Mouse (Mus musculus) CH12.LX (cell line): ENCODE data around the gene Lin7c. TPM values are rescaled to one million over a fixed set of nuclear protein-coding genes. Genes with fewer than 3 reads are reported as not detected.

ENCODE experiments used
- DNase-seq: peaks from one replicate; pipeline ENCODE4 v3.0.0-alpha.2; 2013; ENCODE audit errors: extremely low read depth
- H3K27ac ChIP-seq: 2 replicates; pipeline ENCODE4 v1.5.1; 2012; ENCODE audit warnings: low read depth, mild to moderate bottlenecking, control low read depth, moderate library complexity; ENCODE audit not compliant: insufficient read depth
- H3K27me3 ChIP-seq: replicated peaks from 2 replicates; pipeline ENCODE3; 2012; ENCODE audit warnings: inconsistent platforms
- H3K36me3 ChIP-seq, 2 experiments: replicated peaks in 1 of 2; 2 replicates each; pipeline versions ENCODE3 to v1.6.1; 2012; ENCODE audit warnings: inconsistent platforms in 1 of 2, low read length in 1 of 2, mild to moderate bottlenecking in 1 of 2, mixed read lengths in 1 of 2, moderate library complexity in 1 of 2; ENCODE audit not compliant: control insufficient read depth in 1 of 2, insufficient read depth in 1 of 2
- H3K4me1 ChIP-seq, 2 experiments: 2 replicates each; pipeline ENCODE4 v1.6.1; 2012; ENCODE audit warnings: inconsistent platforms in 1 of 2, moderate library complexity in 1 of 2; ENCODE audit not compliant: insufficient read depth in 2 of 2, control insufficient read depth in 1 of 2
- H3K4me2 ChIP-seq: 2 replicates; pipeline ENCODE4 v1.6.1; 2012; ENCODE audit warnings: low read depth, mild to moderate bottlenecking, control low read depth; ENCODE audit not compliant: poor library complexity, insufficient read depth, severe bottlenecking
- H3K4me3 ChIP-seq, 3 experiments: fragments of 150-350 bp in 1 of 3; sonication (generic) in 1 of 3; replicated peaks in 1 of 3; 2 replicates each; pipeline versions ENCODE3 to v1.5.1; 2011 to 2012; ENCODE audit warnings: low read depth in 2 of 3, low read length in 2 of 3, mild to moderate bottlenecking in 2 of 3, moderate library complexity in 2 of 3, control low read depth in 1 of 3, improper control_type of control experiment in 1 of 3, inconsistent platforms in 1 of 3, mixed read lengths in 1 of 3; ENCODE audit not compliant: poor library complexity in 1 of 3
- H3K79me2 ChIP-seq: replicated peaks from 2 replicates; pipeline ENCODE4 v1.6.1; 2012; ENCODE audit warnings: mild to moderate bottlenecking, moderate library complexity; ENCODE audit not compliant: control insufficient read depth, poor library complexity, insufficient read depth, severe bottlenecking; ENCODE audit errors: extremely low read depth
- H3K9ac ChIP-seq: 2 replicates; pipeline ENCODE4 v1.6.1; 2012; ENCODE audit warnings: low read depth, mild to moderate bottlenecking, control low read depth, moderate library complexity; ENCODE audit not compliant: insufficient read depth
- H3K9me3 ChIP-seq: replicated peaks from 2 replicates; pipeline ENCODE3; 2012; ENCODE audit warnings: low read length, inconsistent platforms, mixed read lengths
- CHD1 ChIP-seq: IDR thresholded peaks from 2 replicates; pipeline ENCODE4 v1.6.1; 2012; ENCODE audit warnings: low read depth, low read length, improper control_type of control experiment, inconsistent platforms
- JUND ChIP-seq: conservative IDR thresholded peaks from 2 replicates; pipeline ENCODE4 v1.6.1; 2011; ENCODE audit warnings: low read depth, low read length, improper control_type of control experiment
- MAFK ChIP-seq: IDR thresholded peaks from 2 replicates; pipeline ENCODE4 v1.6.1; 2011; ENCODE audit warnings: low read length, improper control_type of control experiment; ENCODE audit not compliant: insufficient replicate concordance
- MAX ChIP-seq: IDR thresholded peaks from 2 replicates; pipeline ENCODE4 v1.6.1; 2011; ENCODE audit warnings: low read length, improper control_type of control experiment
- MAZ ChIP-seq: IDR thresholded peaks from 2 replicates; pipeline ENCODE4 v1.6.1; 2012; ENCODE audit warnings: low read depth, mild to moderate bottlenecking, inconsistent platforms, low read length, improper control_type of control experiment, moderate library complexity
- MYC ChIP-seq: IDR thresholded peaks from 2 replicates; pipeline ENCODE4 v1.6.1; 2011; ENCODE audit warnings: low read depth, mild to moderate bottlenecking, improper control_type of control experiment, low read length
- PAX5 ChIP-seq: IDR thresholded peaks from 2 replicates; pipeline ENCODE4 v1.6.1; 2012; ENCODE audit warnings: low read length, inconsistent platforms, mixed read lengths
- POLR2A ChIP-seq: IDR thresholded peaks from 2 replicates; pipeline ENCODE4 v1.6.1; 2011; ENCODE audit warnings: low read depth, mild to moderate bottlenecking, improper control_type of control experiment, low read length
- RAD21 ChIP-seq: IDR thresholded peaks from 2 replicates; pipeline ENCODE4 v1.6.1; 2011; ENCODE audit warnings: low read depth, mild to moderate bottlenecking, low read length, improper control_type of control experiment, moderate library complexity
- SIN3A ChIP-seq: IDR thresholded peaks from 2 replicates; pipeline ENCODE4 v1.6.1; 2012; ENCODE audit warnings: low read length, improper control_type of control experiment, inconsistent platforms
- SMC3 ChIP-seq: IDR thresholded peaks from 2 replicates; pipeline ENCODE4 v1.6.1; 2011; ENCODE audit warnings: low read depth, low read length, improper control_type of control experiment
- USF1 ChIP-seq: IDR thresholded peaks from 2 replicates; pipeline ENCODE4 v1.6.1; 2014; ENCODE audit warnings: low read depth, mild to moderate bottlenecking, inconsistent platforms, low read length, improper control_type of control experiment
- USF2 ChIP-seq: conservative IDR thresholded peaks from 2 replicates; pipeline ENCODE4 v1.6.1; 2011; ENCODE audit warnings: low read depth, low read length, improper control_type of control experiment
- ZKSCAN1 ChIP-seq: IDR thresholded peaks from 2 replicates; pipeline ENCODE4 v1.6.1; 2012; ENCODE audit warnings: low read depth, inconsistent platforms, low read length, improper control_type of control experiment, borderline replicate concordance
- ZNF384 ChIP-seq: IDR thresholded peaks from 2 replicates; pipeline ENCODE4 v1.6.1; 2012; ENCODE audit warnings: low read depth, low read length, improper control_type of control experiment, inconsistent platforms
- dilution Hi-C: fragments of 300-500 bp; cut with MboI; formaldehyde crosslinking; loops from 2 replicates; pipeline ENCODE4 v1.14.3; 2020; ENCODE audit warnings: low sequenced_read_pairs; ENCODE audit not compliant: extremely low pct_unique_long_range_greater_than_20kb, extremely low pct_ligation_motif_present
- in situ Hi-C: fragments of 300-500 bp; cut with MboI; formaldehyde crosslinking; loops from 3 replicates; pipeline ENCODE4 v1.14.3; 2019; ENCODE audit warnings: low sequenced_read_pairs, low pct_ligation_motif_present, low pct_unique_long_range_greater_than_20kb, mixed read lengths
- polyA plus RNA-seq: library from polyadenylated mRNA; unstranded; fragments of >175 nt; gene quantifications from 2 replicates; pipeline ENCODE4 v1.2.1, GENCODE M21; 2012; ENCODE audit warnings: low read depth; ENCODE audit not compliant: insufficient read length
- total RNA-seq, 2 experiments: library from RNA; depleted of rRNA; stranded (reverse); fragments of 300-350 nt in 1 of 2; fragments of >200 nt in 1 of 2; gene quantifications; 2 replicates each; pipeline ENCODE4 v1.2.3; 2012 to 2014

Gene Lin7c
- total and polyA plus RNA-seq, 3 experiments: 29.7 to 75.0 (median 52.3) TPM

GRCm38 (mm10) chr2:109881111-109881510, 9.5 kb upstream of the Lin7c start:
- no peak for DNase-seq
- Histone ChIP-seq H3K4me3 (no peak overlapping the region), H3K9me3 (no peaks in the 10 kb centered on the region), H3K4me1 (no peaks in the 10 kb centered on the region), H3K27ac (no peak overlapping the region), H3K36me3 (no peaks in the 10 kb centered on the region), H3K79me2 (no peaks in the 10 kb centered on the region), H3K9ac (no peak overlapping the region), H3K4me2 (no peak overlapping the region), H3K27me3 (no peaks in the 10 kb centered on the region)
- TF ChIP-seq SMC3 (no peak), USF1 (no peak)
- in situ Hi-C loops (no loop called here), dilution Hi-C loops (no loop called here)

GRCm38 (mm10) chr2:109881625-109882024, 9.0 kb upstream of the Lin7c start:
- H3K27ac ChIP-seq: no peak overlapping the region
- H3K36me3 ChIP-seq: no peaks in the 10 kb centered on the region
- no peak overlapping the region for H3K4me2 ChIP-seq
- dilution Hi-C loops: no loop called here
- no peaks in the 10 kb centered on the region for H3K27me3 ChIP-seq
- in situ Hi-C loops: no loop called here
- TF ChIP-seq MAFK (no peak), RAD21 (no peak), ZNF384 (no peak)
- no peaks in the 10 kb centered on the region for H3K4me1 ChIP-seq
- H3K4me3 ChIP-seq: no peak overlapping the region
- no peak for DNase-seq
- H3K79me2 ChIP-seq: no peaks in the 10 kb centered on the region
- H3K9ac ChIP-seq: no peak overlapping the region
- no peaks in the 10 kb centered on the region for H3K9me3 ChIP-seq

GRCm38 (mm10) chr2:109884106-109884505, 6.5 kb upstream of the Lin7c start:
- Histone ChIP-seq H3K4me2 (no peak overlapping the region), H3K79me2 (no peaks in the 10 kb centered on the region), H3K27ac (no peak overlapping the region), H3K4me1 (no peaks in the 10 kb centered on the region), H3K9me3 (no peaks in the 10 kb centered on the region), H3K27me3 (no peaks in the 10 kb centered on the region), H3K36me3 (peaks cover 0 to 3% of the 10 kb centered on the region in 2 experiments), H3K4me3 (no peak overlapping the region), H3K9ac (no peak overlapping the region)
- DNase-seq: no peak
- dilution Hi-C loops: no loop called here
- TF ChIP-seq USF2 (no peak), CHD1 (no peak), MAX (no peak), USF1 (no peak), SIN3A (no peak), JUND (no peak), PAX5 (no peak), POLR2A (no peak), MYC (no peak), SMC3 (no peak), MAZ (no peak), ZKSCAN1 (no peak)
- in situ Hi-C loops: no loop called here
